Mouse (Mus musculus): Measurements from ENCODE around the gene T2. TPM values are rescaled to one million over a fixed set of nuclear protein-coding genes. Genes with fewer than 3 reads are reported as not detected.

T2 gene
- polyA plus RNA-seq, 1 experiment from 2014 or later, result 0.35 TPM

GRCm38 (mm10) chr17:8341360-8341963 is 14.3 kb upstream of the T2 start:
- Histone ChIP-seq H3K4me3 (peak overlapping the region; percentile 64), H3K36me3 (replicated peaks) (no peaks in the 10 kb centered on the region), H3K4me1 (peaks cover 25% of the 10 kb centered on the region), H3K27ac (peak overlapping the region; percentile 81), H3K27me3 (ENCODE audit: poor library complexity, severe bottlenecking) (peaks cover 66% of the 10 kb centered on the region), H3K9me3 (no peaks in the 10 kb centered on the region)
- 10% methylated on average over 46 of the region's 46 CpGs for WGBS
- DNase-seq (ENCODE audit: extremely low spot score, low spot score), result peak; percentile 38

GRCm38 (mm10) chr17:8342706-8343105 is 13.1 kb upstream of the T2 start:
- WGBS, result 43% methylated on average over 5 of the region's 5 CpGs
- Histone ChIP-seq H3K27me3 (ENCODE audit: poor library complexity, severe bottlenecking) (peaks cover 66% of the 10 kb centered on the region), H3K36me3 (replicated peaks) (no peaks in the 10 kb centered on the region), H3K4me3 (no peak overlapping the region), H3K4me1 (peaks cover 25% of the 10 kb centered on the region), H3K9me3 (no peaks in the 10 kb centered on the region), H3K27ac (no peak overlapping the region)
- no peak for DNase-seq (ENCODE audit: extremely low spot score, low spot score)

- Histone ChIP-seq H3K9me3 (no peaks in the 10 kb centered on the region), H3K27ac (no peak overlapping the region), H3K4me3 (no peak overlapping the region), H3K4me1 (peaks cover 25% of the 10 kb centered on the region), H3K27me3 (ENCODE audit: poor library complexity, severe bottlenecking) (peaks cover 63% of the 10 kb centered on the region), H3K36me3 (replicated peaks) (no peaks in the 10 kb centered on the region)
- WGBS, result 80% methylated on average over 6 of the region's 6 CpGs
- DNase-seq (ENCODE audit: extremely low spot score, low spot score), result no peak
Observed at GRCm38 (mm10) chr17:8343416-8343815, 12.4 kb upstream of the T2 start.

GRCm38 (mm10) chr17:8347765-8348285 is 8.0 kb upstream of the T2 start:
- 85% methylated on average over 5 of the region's 5 CpGs for WGBS
- H3K36me3 ChIP-seq (replicated peaks), result no peaks in the 10 kb centered on the region
- peaks cover 19% of the 10 kb centered on the region for H3K27me3 ChIP-seq (ENCODE audit: poor library complexity, severe bottlenecking)
- DNase-seq (ENCODE audit: extremely low spot score, low spot score), result no peak
- no peak overlapping the region for H3K4me3 ChIP-seq
- H3K27ac ChIP-seq, result no peak overlapping the region
- no peaks in the 10 kb centered on the region for H3K9me3 ChIP-seq
- H3K4me1 ChIP-seq, result peaks cover 12% of the 10 kb centered on the region

- Histone ChIP-seq H3K27me3 (ENCODE audit: poor library complexity, severe bottlenecking) (peaks cover 7% of the 10 kb centered on the region; the same call in 1 of the 2 replicates), H3K36me3 (replicated peaks) (no peaks in the 10 kb centered on the region), H3K27ac (no peak overlapping the region), H3K4me3 (no peak overlapping the region), H3K9me3 (no peaks in the 10 kb centered on the region), H3K4me1 (peaks cover 12% of the 10 kb centered on the region)
- DNase-seq (ENCODE audit: extremely low spot score, low spot score), result no peak
- WGBS, result 91% methylated on average over 4 of the region's 4 CpGs
Observed at GRCm38 (mm10) chr17:8348941-8349340, 6.9 kb upstream of the T2 start.

GRCm38 (mm10) chr17:8351088-8351487 is 4.7 kb upstream of the T2 start:
- no peaks in the 10 kb centered on the region; the same call in 1 of the 2 replicates for H3K9me3 ChIP-seq
- WGBS, result 53% methylated on average over 7 of the region's 7 CpGs
- no peaks in the 10 kb centered on the region for H3K36me3 ChIP-seq (replicated peaks)
- peaks cover 12% of the 10 kb centered on the region for H3K4me1 ChIP-seq
- peak overlapping the region; percentile 44; the same call in 1 of the 2 replicates for H3K27ac ChIP-seq
- no peak for DNase-seq (ENCODE audit: extremely low spot score, low spot score)
- no peaks in the 10 kb centered on the region for H3K27me3 ChIP-seq (ENCODE audit: poor library complexity, severe bottlenecking)
- H3K4me3 ChIP-seq, result no peak overlapping the region

GRCm38 (mm10) chr17:8357498-8357897 is 1.7 kb downstream of the T2 start:
- DNase-seq (ENCODE audit: extremely low spot score, low spot score), result no peak
- H3K27ac ChIP-seq, result no peak overlapping the region
- H3K4me3 ChIP-seq, result no peak overlapping the region
- H3K27me3 ChIP-seq (ENCODE audit: poor library complexity, severe bottlenecking), result no peaks in the 10 kb centered on the region
- WGBS, result 94% methylated on average over 6 of the region's 6 CpGs
- H3K9me3 ChIP-seq, result no peaks in the 10 kb centered on the region; the same call in 1 of the 2 replicates
- peaks cover 14% of the 10 kb centered on the region for H3K4me1 ChIP-seq
- H3K36me3 ChIP-seq (replicated peaks), result no peaks in the 10 kb centered on the region

- peaks cover 14% of the 10 kb centered on the region for H3K27me3 ChIP-seq (ENCODE audit: poor library complexity, severe bottlenecking)
- H3K9me3 ChIP-seq, result no peaks in the 10 kb centered on the region
- no peak overlapping the region for H3K4me3 ChIP-seq
- no peak for DNase-seq (ENCODE audit: extremely low spot score, low spot score)
- WGBS, result 94% methylated on average over 5 of the region's 5 CpGs
- no peak overlapping the region for H3K27ac ChIP-seq
- H3K36me3 ChIP-seq (replicated peaks), result no peaks in the 10 kb centered on the region
- H3K4me1 ChIP-seq, result peaks cover 27% of the 10 kb centered on the region
Observed at GRCm38 (mm10) chr17:8360876-8361275, 5.1 kb downstream of the T2 start.

- H3K4me3 ChIP-seq, result no peak overlapping the region
- no peak for DNase-seq (ENCODE audit: extremely low spot score, low spot score)
- WGBS, result 82% methylated on average over 10 of the region's 10 CpGs
- peaks cover 30% of the 10 kb centered on the region for H3K4me1 ChIP-seq
- H3K27ac ChIP-seq, result peak overlapping the region; percentile 44; the same call in 1 of the 2 replicates
- no peaks in the 10 kb centered on the region for H3K36me3 ChIP-seq (replicated peaks)
- H3K9me3 ChIP-seq, result no peaks in the 10 kb centered on the region
- peaks cover 14% of the 10 kb centered on the region for H3K27me3 ChIP-seq (ENCODE audit: poor library complexity, severe bottlenecking)
Observed at GRCm38 (mm10) chr17:8361281-8362103, 5.7 kb downstream of the T2 start.

GRCm38 (mm10) chr17:8367514-8368480 is 12.0 kb downstream of the T2 start:
- Histone ChIP-seq H3K36me3 (replicated peaks) (no peaks in the 10 kb centered on the region), H3K4me1 (peaks cover 75% of the 10 kb centered on the region), H3K4me3 (peak overlapping the region; percentile 18; the same call in 1 of the 2 replicates), H3K9me3 (no peaks in the 10 kb centered on the region), H3K27me3 (ENCODE audit: poor library complexity, severe bottlenecking) (peaks cover 19% of the 10 kb centered on the region), H3K27ac (peak overlapping the region; percentile 85)
- WGBS, result 20% methylated on average over 19 of the region's 20 CpGs
- peak; percentile 36 for DNase-seq (ENCODE audit: extremely low spot score, low spot score)

GRCm38 (mm10) chr17:8368570-8368969 is 12.8 kb downstream of the T2 start:
- Histone ChIP-seq H3K4me1 (peaks cover 74% of the 10 kb centered on the region), H3K27ac (peak overlapping the region; percentile 85), H3K27me3 (ENCODE audit: poor library complexity, severe bottlenecking) (peaks cover 19% of the 10 kb centered on the region), H3K36me3 (replicated peaks) (no peaks in the 10 kb centered on the region), H3K9me3 (no peaks in the 10 kb centered on the region), H3K4me3 (peak overlapping the region; percentile 18; the same call in 1 of the 2 replicates)
- 7% methylated on average over 8 of the region's 8 CpGs for WGBS
- DNase-seq (ENCODE audit: extremely low spot score, low spot score), result peak; percentile 50

GRCm38 (mm10) chr17:8369171-8369570 is 13.4 kb downstream of the T2 start:
- 58% methylated on average over 2 of the region's 2 CpGs for WGBS
- H3K27me3 ChIP-seq (ENCODE audit: poor library complexity, severe bottlenecking), result peaks cover 16% of the 10 kb centered on the region; the same call in 1 of the 2 replicates
- H3K4me3 ChIP-seq, result no peak overlapping the region
- no peaks in the 10 kb centered on the region for H3K36me3 ChIP-seq (replicated peaks)
- H3K4me1 ChIP-seq, result peaks cover 71% of the 10 kb centered on the region
- no peak for DNase-seq (ENCODE audit: extremely low spot score, low spot score)
- no peaks in the 10 kb centered on the region for H3K9me3 ChIP-seq
- H3K27ac ChIP-seq, result peak overlapping the region; percentile 85
